Mouse (Mus musculus): ENCODE data around the gene Gm8356.
"Not testable (repeated sequence)": the region's sequence is repeated elsewhere in the genome, so short reads cannot be mapped to it uniquely, and the experiment has no call there.

DNA sequence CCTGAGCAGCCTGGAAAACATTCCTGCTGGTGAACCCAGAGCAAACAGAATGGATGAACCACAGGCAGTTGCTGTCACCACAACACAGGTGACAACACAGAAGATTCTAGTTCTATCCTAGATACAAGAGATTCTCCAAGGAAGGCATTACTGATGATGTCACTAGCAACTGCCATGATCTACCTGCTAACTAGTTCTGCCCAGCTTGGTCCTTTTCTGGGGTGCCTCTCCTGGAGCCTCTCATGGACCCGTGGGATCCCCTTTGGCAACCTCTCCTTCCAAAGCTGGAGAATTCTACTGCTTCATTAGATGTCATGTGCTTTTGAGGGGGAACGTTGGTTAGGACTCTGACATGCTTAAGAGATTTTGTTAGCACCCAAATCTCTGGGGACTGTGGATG is at the start of gene Gm8356:
- TF ChIP-seq CTCF (IDR thresholded peaks at IDR 0.05; ENCODE audit: borderline replicate concordance, control insufficient read depth, extremely low read depth, insufficient read depth, low read length, poor library complexity); POLR2A (IDR thresholded peaks at IDR 0.05; ENCODE audit: control insufficient read depth, extremely low read depth, insufficient read depth, low read length, poor library complexity): not testable (repeated sequence)

All from thymus, adult 2 months (tissue).